Mouse (Mus musculus) forebrain, embryonic 11.5 days (tissue): ENCODE measurements around the gene Jarid2. TPM values are rescaled to one million over a fixed set of nuclear protein-coding genes. Genes with fewer than 3 reads are reported as not detected.

ENCODE experiments used
- ATAC-seq: fragments of 200-750 bp; cut with Nextera tagmentation; replicated peaks from 2 replicates; pipeline ENCODE4 v1.8.0; 2017; ENCODE audit warnings: moderate TSS enrichment; ENCODE audit not compliant: low FRiP score
- DNase-seq: peaks from one replicate; pipeline ENCODE4 v3.0.0-alpha.2; 2017; ENCODE audit warnings: low spot score
- H3K27ac ChIP-seq: fragments of 300-500 bp; sonication (generic); 2 replicates; pipeline ENCODE4 v1.5.1; 2014; ENCODE audit warnings: low read depth, low read length
- H3K27me3 ChIP-seq: fragments of 300-500 bp; sonication (generic); 2 replicates; pipeline ENCODE4 v1.6.1; 2014; ENCODE audit warnings: mild to moderate bottlenecking, low read length, mixed read lengths; ENCODE audit not compliant: control insufficient read depth, insufficient read depth
- H3K36me3 ChIP-seq: fragments of 300-500 bp; sonication (generic); 2 replicates; pipeline ENCODE4 v1.6.1; 2014; ENCODE audit warnings: mild to moderate bottlenecking, low read length, moderate library complexity, mixed read lengths; ENCODE audit not compliant: control insufficient read depth, insufficient read depth
- H3K4me1 ChIP-seq: fragments of 300-500 bp; sonication (generic); replicated peaks from 2 replicates; pipeline ENCODE4 v1.6.1; 2014; ENCODE audit warnings: low read length, mixed read lengths; ENCODE audit not compliant: control insufficient read depth, insufficient read depth
- H3K4me2 ChIP-seq: fragments of 300-500 bp; sonication (generic); 2 replicates; pipeline ENCODE4 v1.6.1; 2014; ENCODE audit warnings: low read depth, mild to moderate bottlenecking, low read length, moderate library complexity, mixed read lengths; ENCODE audit not compliant: severe bottlenecking
- H3K4me3 ChIP-seq: fragments of 300-500 bp; sonication (generic); 2 replicates; pipeline ENCODE4 v1.5.1; 2014; ENCODE audit warnings: low read depth, low read length
- H3K9ac ChIP-seq: fragments of 300-500 bp; sonication (generic); 2 replicates; pipeline ENCODE4 v1.6.1; 2014; ENCODE audit warnings: low read length
- H3K9me3 ChIP-seq: fragments of 300-500 bp; sonication (generic); 2 replicates; pipeline ENCODE4 v1.6.1; 2016; ENCODE audit warnings: low read length, mixed read lengths; ENCODE audit not compliant: control insufficient read depth
- WGBS: fragments of 180-500 bp; shearing (Covaris S2); extraction: QIAGEN DNeasy Blood & Tissue Kit; methylation state at CpG from one replicate; pipeline ENCODE4 v1.1.7; 2014; 5-methylcytosine and 5-hydroxymethylcytosine counted together
- polyA plus RNA-seq: library from polyadenylated mRNA; unstranded; fragments of >200 nt; fragmentation: Nextera tagmentation; extraction: Ambion mirVana; gene quantifications from 2 replicates; pipeline ENCODE4 v1.2.1, GENCODE M21; 2014

Jarid2 gene
- polyA plus RNA-seq, 1 experiment from 2014 or later, result 43.6 TPM

DNA sequence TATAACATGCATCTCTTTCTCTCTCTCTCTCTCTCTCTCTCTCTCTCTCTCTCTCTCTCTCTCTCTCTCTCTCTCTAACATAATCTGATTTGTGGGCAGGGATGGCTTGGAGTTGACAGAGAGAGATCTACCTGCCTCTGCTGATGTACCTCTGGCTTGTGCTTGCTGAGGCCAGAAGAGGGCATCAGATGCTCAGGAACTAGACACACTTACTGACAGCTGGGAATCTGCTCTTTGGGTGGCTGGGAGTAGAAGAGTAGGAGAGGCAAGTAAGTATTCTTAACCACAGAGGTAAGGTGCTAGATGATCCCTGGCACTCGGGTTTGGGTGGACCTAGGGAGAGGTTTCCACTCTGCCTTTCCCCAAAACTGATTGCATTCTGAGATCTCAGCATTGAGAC is 29.5 kb downstream of the Jarid2 start:
- no peaks in the 10 kb centered on the region for H3K36me3 ChIP-seq
- H3K27ac ChIP-seq, result no peak overlapping the region
- ATAC-seq, result no peak
- 81% methylated on average over 1 of the region's 1 CpGs for WGBS
- H3K9ac ChIP-seq, result no peak overlapping the region
- H3K4me3 ChIP-seq, result no peak overlapping the region
- no peaks in the 10 kb centered on the region for H3K27me3 ChIP-seq
- H3K4me1 ChIP-seq, result peaks cover 5% of the 10 kb centered on the region; the same call in 1 of the 2 replicates
- H3K4me2 ChIP-seq, result no peak overlapping the region
- H3K9me3 ChIP-seq, result no peaks in the 10 kb centered on the region
- no peak for DNase-seq

DNA sequence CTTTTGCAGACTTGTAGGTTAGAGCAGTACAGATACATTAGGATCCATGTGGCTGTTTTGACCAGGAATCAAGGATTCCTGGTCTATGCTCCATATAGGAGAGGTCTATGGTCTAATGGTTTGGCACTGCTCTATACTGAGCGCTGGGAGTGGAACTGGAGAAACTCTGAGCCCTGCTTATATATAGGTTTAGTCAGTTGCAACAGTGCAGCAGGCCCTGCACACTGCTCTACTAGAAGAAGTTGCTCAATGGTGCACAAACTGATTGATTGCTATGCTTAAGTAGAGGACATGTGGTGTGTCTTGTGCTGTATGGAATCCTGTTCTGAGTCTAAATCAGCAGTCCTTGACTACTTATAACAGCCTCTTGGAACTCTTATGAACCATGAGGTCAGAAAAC is 31.5 kb downstream of the Jarid2 start:
- Histone ChIP-seq H3K4me1 (peaks cover 2% of the 10 kb centered on the region; the same call in 1 of the 2 replicates), H3K9ac (no peak overlapping the region), H3K4me3 (no peak overlapping the region), H3K36me3 (no peaks in the 10 kb centered on the region), H3K4me2 (no peak overlapping the region), H3K27ac (no peak overlapping the region), H3K27me3 (no peaks in the 10 kb centered on the region), H3K9me3 (no peaks in the 10 kb centered on the region)
- no peak for DNase-seq
- 94% methylated on average over 1 of the region's 1 CpGs for WGBS
- ATAC-seq, result no peak

DNA sequence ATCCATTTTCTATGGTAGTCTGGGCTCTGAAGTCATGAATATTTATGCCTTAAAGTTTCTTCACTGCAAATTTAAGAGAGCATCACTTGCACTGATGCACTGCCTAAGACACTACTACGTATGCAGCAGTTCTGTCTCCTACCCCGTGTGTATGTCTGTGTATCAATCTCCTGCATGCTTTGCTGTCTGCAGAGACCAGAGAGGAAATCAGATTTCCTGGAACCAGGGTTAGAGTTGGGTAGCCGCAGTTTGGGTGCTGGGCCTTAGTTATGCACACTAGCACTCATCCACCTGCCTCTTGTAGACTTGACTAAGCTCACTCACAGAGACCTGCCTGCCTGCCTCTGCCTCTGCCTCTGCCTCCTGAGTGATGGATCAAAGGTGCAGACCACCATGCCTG is 33.8 kb downstream of the Jarid2 start:
- H3K27ac ChIP-seq, result no peak overlapping the region
- DNase-seq (no peak), ATAC-seq (no peak)
- H3K4me3 ChIP-seq, result no peak overlapping the region
- H3K27me3 ChIP-seq, result no peaks in the 10 kb centered on the region
- H3K36me3 ChIP-seq, result no peaks in the 10 kb centered on the region
- no peaks in the 10 kb centered on the region for H3K9me3 ChIP-seq
- H3K4me1 ChIP-seq, result no peaks in the 10 kb centered on the region
- 76% methylated on average over 3 of the region's 3 CpGs for WGBS
- no peak overlapping the region for H3K9ac ChIP-seq
- no peak overlapping the region for H3K4me2 ChIP-seq

DNA sequence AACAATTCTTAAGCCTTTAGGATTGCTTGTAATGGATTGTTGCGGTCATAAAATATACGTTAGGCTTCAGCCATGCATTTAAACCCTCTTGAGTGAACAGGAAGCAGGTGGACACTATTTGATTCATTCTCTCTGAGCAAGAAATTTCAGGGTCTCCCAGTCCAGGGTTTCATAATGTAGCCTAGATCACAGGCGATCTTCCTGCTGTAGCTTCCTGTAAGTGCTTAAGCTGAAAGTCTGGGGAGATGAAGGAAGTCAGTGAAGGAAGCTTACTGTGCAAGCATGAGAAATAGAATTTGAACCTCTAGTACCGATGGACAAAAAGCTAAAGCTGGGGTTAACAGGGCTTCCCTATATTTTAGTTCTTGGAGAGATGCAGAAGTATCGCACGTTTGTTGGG is 38.5 kb downstream of the Jarid2 start:
- ATAC-seq, result no peak
- Histone ChIP-seq H3K9ac (no peak overlapping the region), H3K27me3 (no peaks in the 10 kb centered on the region), H3K4me2 (no peak overlapping the region), H3K9me3 (no peaks in the 10 kb centered on the region), H3K4me3 (no peak overlapping the region), H3K4me1 (no peaks in the 10 kb centered on the region), H3K36me3 (no peaks in the 10 kb centered on the region), H3K27ac (no peak overlapping the region)
- 89% methylated on average over 6 of the region's 6 CpGs for WGBS
- no peak for DNase-seq

DNA sequence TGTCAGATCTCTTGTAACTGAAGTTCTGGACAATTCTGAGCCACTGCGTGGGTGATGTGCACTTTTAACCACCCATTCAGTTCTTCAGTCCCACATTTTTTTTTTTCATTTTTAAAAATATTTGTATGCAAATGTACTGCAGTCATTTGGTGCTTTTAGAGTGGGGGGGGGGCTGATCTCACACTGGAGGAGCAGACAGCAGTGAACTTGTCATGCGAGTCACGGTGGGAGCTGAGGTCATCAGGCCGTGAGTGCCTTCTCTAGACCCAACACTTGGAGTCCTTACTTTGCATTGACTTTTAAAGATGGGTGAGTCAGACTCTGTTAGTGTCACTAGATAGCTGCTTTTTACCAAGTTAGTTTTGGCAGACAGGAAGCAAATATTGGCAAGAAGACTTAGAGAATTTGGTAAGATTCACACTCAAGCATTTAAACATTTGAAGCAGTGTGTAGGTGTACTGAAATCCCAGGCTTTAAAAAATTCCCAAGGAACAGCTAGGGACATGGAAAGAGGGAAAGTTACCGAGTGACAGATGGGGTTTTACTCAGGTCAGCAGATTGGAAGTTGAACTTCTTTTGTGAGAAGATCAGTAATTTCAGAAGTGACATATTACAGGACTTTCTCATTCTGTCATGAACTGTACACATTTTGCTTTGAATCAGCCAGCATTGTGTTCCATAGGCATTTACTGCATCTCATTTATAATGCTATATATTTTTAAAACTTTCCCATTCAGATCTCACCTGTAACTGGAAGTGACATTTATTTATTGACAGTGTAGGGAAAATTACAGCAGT is 41.7 kb downstream of the Jarid2 start:
- Histone ChIP-seq H3K4me3 (no peak overlapping the region), H3K9ac (no peak overlapping the region), H3K27me3 (no peaks in the 10 kb centered on the region), H3K4me2 (no peak overlapping the region), H3K9me3 (no peaks in the 10 kb centered on the region), H3K36me3 (no peaks in the 10 kb centered on the region), H3K27ac (no peak overlapping the region), H3K4me1 (no peaks in the 10 kb centered on the region; the same call in 1 of the 2 replicates)
- ATAC-seq, result no peak
- DNase-seq, result no peak
- 85% methylated on average over 5 of the region's 5 CpGs for WGBS

DNA sequence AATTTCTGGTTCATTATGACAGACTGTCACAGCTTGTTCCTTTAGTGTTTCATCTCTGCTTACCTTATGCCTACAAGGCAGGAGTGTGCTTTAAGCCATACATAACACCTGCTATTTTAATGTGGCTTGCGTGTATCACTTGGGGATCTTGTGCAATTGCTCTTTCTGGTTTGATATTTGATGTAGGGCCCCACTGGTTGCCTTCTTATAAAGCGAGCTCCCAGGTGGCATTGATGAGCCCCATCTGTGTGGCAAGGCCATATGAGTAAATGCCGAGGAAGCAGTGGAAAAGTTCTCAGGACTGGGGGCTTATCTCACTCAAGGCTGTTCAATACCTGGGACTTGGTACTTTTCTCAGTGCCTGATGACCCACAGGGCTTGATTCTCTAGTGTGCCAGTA is 43.5 kb downstream of the Jarid2 start:
- H3K9ac ChIP-seq, result no peak overlapping the region
- H3K4me3 ChIP-seq, result no peak overlapping the region
- no peaks in the 10 kb centered on the region for H3K27me3 ChIP-seq
- H3K36me3 ChIP-seq, result no peaks in the 10 kb centered on the region
- H3K4me2 ChIP-seq, result no peak overlapping the region
- H3K4me1 ChIP-seq, result no peaks in the 10 kb centered on the region; the same call in 1 of the 2 replicates
- H3K9me3 ChIP-seq, result no peaks in the 10 kb centered on the region
- DNase-seq (no peak), ATAC-seq (no peak)
- WGBS, result 94% methylated on average over 3 of the region's 3 CpGs
- H3K27ac ChIP-seq, result no peak overlapping the region

DNA sequence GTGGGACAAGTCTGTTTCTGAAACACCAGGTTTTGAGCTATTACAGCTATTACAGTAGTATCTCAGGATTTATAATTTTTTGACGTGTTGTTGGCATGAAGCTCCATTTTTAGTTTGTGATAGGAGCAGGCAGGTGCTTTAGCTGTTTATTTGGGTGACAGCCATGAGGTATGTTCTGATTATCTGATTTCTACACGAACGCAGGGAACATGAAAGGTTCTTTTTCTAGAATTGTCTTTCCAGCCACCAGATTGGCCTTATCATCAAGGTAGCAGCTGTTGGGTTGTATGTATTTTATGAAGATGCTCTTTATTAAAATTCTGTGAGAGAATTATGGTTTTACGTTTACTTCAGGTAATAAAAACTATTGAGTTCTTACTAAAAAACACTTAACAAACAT is 45.1 kb downstream of the Jarid2 start:
- H3K27me3 ChIP-seq, result no peaks in the 10 kb centered on the region
- 95% methylated on average over 4 of the region's 4 CpGs for WGBS

DNA sequence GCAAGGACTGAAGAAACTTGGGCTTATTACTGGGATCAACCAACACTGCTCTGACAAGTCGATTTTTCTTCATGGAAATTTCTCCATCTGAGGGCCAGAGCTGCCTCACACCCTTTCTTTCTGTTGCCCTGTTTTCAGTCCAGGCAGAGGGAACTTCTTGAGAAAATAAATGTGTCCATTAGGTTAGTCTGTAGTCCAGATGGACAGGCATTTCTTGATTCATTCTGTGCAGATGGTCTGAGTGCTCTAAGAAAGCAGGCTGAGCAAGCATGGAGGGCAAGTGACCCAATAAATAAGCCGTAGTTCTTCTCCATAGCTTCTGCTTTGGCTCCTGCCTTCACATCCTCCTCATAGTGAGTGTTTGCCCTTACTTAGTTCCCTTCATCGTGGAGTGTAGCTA is 46.1 kb downstream of the Jarid2 start:
- ATAC-seq (no peak), DNase-seq (no peak)
- no peak overlapping the region for H3K4me2 ChIP-seq
- WGBS, result 91% methylated on average over 3 of the region's 3 CpGs
- no peak overlapping the region for H3K9ac ChIP-seq
- H3K27ac ChIP-seq, result no peak overlapping the region
- no peaks in the 10 kb centered on the region for H3K36me3 ChIP-seq
- H3K4me1 ChIP-seq, result no peaks in the 10 kb centered on the region; the same call in 1 of the 2 replicates
- H3K9me3 ChIP-seq, result no peaks in the 10 kb centered on the region
- H3K27me3 ChIP-seq, result no peaks in the 10 kb centered on the region
- H3K4me3 ChIP-seq, result no peak overlapping the region

More for the DNA sequence above, 45.1 kb downstream of the Jarid2 start:
- Histone ChIP-seq H3K36me3 (no peaks in the 10 kb centered on the region), H3K9me3 (no peaks in the 10 kb centered on the region), H3K4me2 (no peak overlapping the region), H3K4me3 (no peak overlapping the region), H3K27ac (no peak overlapping the region), H3K9ac (no peak overlapping the region), H3K4me1 (no peaks in the 10 kb centered on the region; the same call in 1 of the 2 replicates)
- ATAC-seq (no peak), DNase-seq (no peak)

DNA sequence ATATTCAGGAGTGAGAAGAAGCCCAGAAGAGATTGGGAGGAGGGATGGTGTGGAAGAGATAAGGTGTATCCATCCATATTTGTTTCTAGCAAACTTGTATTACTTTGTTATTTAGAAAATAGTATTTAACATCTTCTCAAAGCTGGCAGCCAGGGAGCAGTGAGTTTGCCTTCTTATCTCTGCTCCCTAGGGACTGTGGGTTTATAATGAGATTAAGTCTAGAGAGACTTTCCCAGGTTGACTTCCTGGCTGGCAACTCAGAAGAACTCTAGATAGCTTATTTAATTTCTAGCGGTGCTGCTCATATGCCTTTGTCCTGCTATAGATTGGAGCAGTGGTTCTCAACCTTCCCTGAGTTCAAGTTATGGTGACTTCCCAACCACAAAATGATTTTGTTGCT is 51.2 kb downstream of the Jarid2 start:
- Histone ChIP-seq H3K4me1 (no peaks in the 10 kb centered on the region; the same call in 1 of the 2 replicates), H3K27ac (no peak overlapping the region), H3K4me2 (no peak overlapping the region), H3K9ac (no peak overlapping the region), H3K4me3 (no peak overlapping the region), H3K9me3 (no peaks in the 10 kb centered on the region), H3K27me3 (no peaks in the 10 kb centered on the region), H3K36me3 (no peaks in the 10 kb centered on the region)
- DNase-seq, result no peak
- WGBS, result 89% methylated on average over 1 of the region's 1 CpGs
- no peak for ATAC-seq
